ENCODE assay signal across 8 mouse cellular contexts in genomic region chr2:167060761-167061160, GRCm38 (mm10). TPM values are rescaled to one million over a fixed set of nuclear protein-coding genes. Genes with fewer than 3 reads are reported as not detected.
A peak's percentile ranks its signal among the peaks of the same experiment; 100 is the strongest.
DNase-seq lines count a peak whose midpoint lies in the region; ATAC-seq and TF ChIP-seq lines count a peak whose summit lies in the region.

No protein-coding gene starts in this region.

- peak overlapping the region; percentile 55 for H3K9ac ChIP-seq in hindbrain, embryonic 13.5 days
- peak overlapping the region; percentile 40 for H3K9ac ChIP-seq in midbrain, embryonic 16.5 days (ENCODE audit: low read depth, low read length)

- H3K4me2 ChIP-seq in hindbrain, embryonic 13.5 days = peak overlapping the region; percentile 66; the same call in 1 of the 2 replicates
- H3K4me2 ChIP-seq in midbrain, embryonic 16.5 days (ENCODE audit: low read length) = peak overlapping the region; percentile 9; the same call in 1 of the 2 replicates

- no peaks in the 10 kb centered on the region for H3K9me3 ChIP-seq in hindbrain, embryonic 13.5 days
- no peaks in the 10 kb centered on the region for H3K9me3 ChIP-seq in midbrain, embryonic 16.5 days (replicated peaks; ENCODE audit: control insufficient read depth, low read length, poor library complexity, severe bottlenecking)

- H3K4me1 ChIP-seq in cortical plate, adult 2 months (ENCODE audit: control insufficient read depth, insufficient read depth, low read length) = peaks cover 7% of the 10 kb centered on the region
- H3K4me1 ChIP-seq in hindbrain, embryonic 13.5 days (replicated peaks) = peaks cover 39% of the 10 kb centered on the region
- H3K4me1 ChIP-seq in midbrain, embryonic 16.5 days (ENCODE audit: control insufficient read depth, insufficient read depth, low read length) = peaks cover 30% of the 10 kb centered on the region

- DNase-seq in left cerebral cortex, adult 2 months (ENCODE audit: extremely low spot score in 1 of 2, low spot score in 2 of 2) = peak in 1 of 2 experiments; percentile 46
- DNase-seq in left cerebral cortex, adult 9 months (ENCODE audit: low spot score in 2 of 2) = no peak
- DNase-seq in frontal cortex, postnatal 10 days (ENCODE audit: low spot score in 2 of 2) = no peak
- DNase-seq in spleen, adult 18-20 months = no peak
- DNase-seq in right cerebral cortex, postnatal 36 days (ENCODE audit: low spot score in 2 of 2) = no peak

- ATAC-seq in hindbrain, embryonic 13.5 days (ENCODE audit: low FRiP score) = no peak
- no peak for ATAC-seq in midbrain, embryonic 16.5 days

- no peak for TF ChIP-seq POLR2A in cortical plate, adult 2 months (IDR thresholded peaks at IDR 0.05; ENCODE audit: extremely low read depth, insufficient read depth, low read length)

- H3K36me3 ChIP-seq in hindbrain, embryonic 13.5 days = peaks cover 46% of the 10 kb centered on the region
- peaks cover 21% of the 10 kb centered on the region for H3K36me3 ChIP-seq in midbrain, embryonic 16.5 days (ENCODE audit: control insufficient read depth, insufficient read depth, low read length)

- H3K27ac ChIP-seq in left cerebral cortex, adult 2 months = peak overlapping the region; percentile 96
- H3K27ac ChIP-seq in cortical plate, adult 2 months (ENCODE audit: insufficient read depth, low read length) = no peak overlapping the region
- no peak overlapping the region for H3K27ac ChIP-seq in hindbrain, embryonic 13.5 days
- no peak overlapping the region for H3K27ac ChIP-seq in midbrain, embryonic 16.5 days (ENCODE audit: low read length)

- H3K4me3 ChIP-seq in left cerebral cortex, adult 2 months = peak overlapping the region; percentile 97
- peak overlapping the region; percentile 89 for H3K4me3 ChIP-seq in cortical plate, adult 2 months (ENCODE audit: insufficient read depth, low read length)
- no peak overlapping the region for H3K4me3 ChIP-seq in hindbrain, embryonic 13.5 days
- H3K4me3 ChIP-seq in midbrain, embryonic 16.5 days (ENCODE audit: low read depth, low read length) = no peak overlapping the region

- intact Hi-C loops in left cerebral cortex, adult 2 months (cut with DNase I) = loop anchor here (5.0 kb wide), 2 partner anchors 127 to 432 kb away; partner anchors contain the start of genes Rnf114 and Spata2

- no peaks in the 10 kb centered on the region for H3K27me3 ChIP-seq in hindbrain, embryonic 13.5 days
- no peaks in the 10 kb centered on the region for H3K27me3 ChIP-seq in midbrain, embryonic 16.5 days (ENCODE audit: control insufficient read depth, insufficient read depth, low read depth, low read length)

- no peak for TF ChIP-seq CTCF in left cerebral cortex, adult 2 months (IDR thresholded peaks at IDR 0.05)
- no peak for TF ChIP-seq CTCF in cortical plate, adult 2 months (IDR thresholded peaks at IDR 0.05; ENCODE audit: extremely low read depth, insufficient read depth, low read length)

RNA-seq across cellular contexts. Expression of gene Znfx1, which starts 2.1 kb away (rescaled TPM):
- 10 to 100 TPM; 76.7 to 80.7 TPM for total RNA-seq in left cerebral cortex, adult 2 months (2021)
- 35.1 and 37.1 TPM in 2 replicates for polyA plus RNA-seq in cortical plate, adult 2 months (2012; rRNA removed)
- 6.5 and 7.8 TPM in 2 replicates for polyA plus RNA-seq in hindbrain, embryonic 13.5 days (2015; fragmentation: Nextera tagmentation; extraction: Ambion mirVana)
- polyA plus RNA-seq in midbrain, embryonic 16.5 days (2015; fragmentation: Nextera tagmentation; extraction: Ambion mirVana) = 6.2 and 8.0 TPM in 2 replicates

RNA-seq across cellular contexts. Expression of gene Ddx27, which starts 45.8 kb away (rescaled TPM):
- total RNA-seq in left cerebral cortex, adult 2 months (2021) = 10 to 100 TPM; 34.6 to 35.5 TPM
- 34.9 and 35.6 TPM in 2 replicates for polyA plus RNA-seq in cortical plate, adult 2 months (2012; rRNA removed)
- 37.3 and 38.0 TPM in 2 replicates for polyA plus RNA-seq in hindbrain, embryonic 13.5 days (2015; fragmentation: Nextera tagmentation; extraction: Ambion mirVana)
- polyA plus RNA-seq in midbrain, embryonic 16.5 days (2015; fragmentation: Nextera tagmentation; extraction: Ambion mirVana) = 37.6 and 37.8 TPM in 2 replicates

Comparison
In these comparisons a context has a peak if more than half of its experiments do, and no peak if none do; other contexts are left out.
1. H3K4me3 ChIP-seq: peak in left cerebral cortex, adult 2 months (single experiment) and cortical plate, adult 2 months (single experiment); none in hindbrain, embryonic 13.5 days (single experiment) and midbrain, embryonic 16.5 days (single experiment).